Mouse (Mus musculus) stomach, embryonic 14.5 days (tissue): Measurements from ENCODE around the gene Ntrk2. TPM values are rescaled to one million over a fixed set of nuclear protein-coding genes. Genes with fewer than 3 reads are reported as not detected.

ENCODE experiments used
- ATAC-seq: fragments of 200-750 bp; cut with Nextera tagmentation; 2 replicates; pipeline ENCODE4 v1.8.0; 2017; ENCODE audit warnings: low read depth, moderate TSS enrichment; ENCODE audit not compliant: insufficient number of reproducible peaks, insufficient read depth, low FRiP score
- H3K27ac ChIP-seq: fragments of 300-500 bp; sonication (generic); 2 replicates; pipeline ENCODE4 v1.5.1; 2014; ENCODE audit warnings: mild to moderate bottlenecking, low read length, moderate library complexity, mixed read lengths
- H3K27me3 ChIP-seq: fragments of 300-500 bp; sonication (generic); 2 replicates; pipeline ENCODE4 v1.6.1; 2014; ENCODE audit warnings: low read length, control low read depth, mixed read lengths; ENCODE audit not compliant: control insufficient read depth, insufficient read depth
- H3K36me3 ChIP-seq: fragments of 300-500 bp; sonication (generic); 2 replicates; pipeline ENCODE4 v1.6.1; 2014; ENCODE audit warnings: mild to moderate bottlenecking, control low read depth, low read length, moderate library complexity, mixed read lengths; ENCODE audit not compliant: control insufficient read depth, insufficient read depth
- H3K4me1 ChIP-seq: fragments of 300-500 bp; sonication (generic); 2 replicates; pipeline ENCODE4 v1.6.1; 2014; ENCODE audit warnings: low read length, control low read depth, mixed read lengths; ENCODE audit not compliant: control insufficient read depth, insufficient read depth
- H3K4me2 ChIP-seq: fragments of 300-500 bp; sonication (generic); replicated peaks from 2 replicates; pipeline ENCODE4 v1.6.1; 2014; ENCODE audit warnings: low read depth, low read length, control low read depth
- H3K4me3 ChIP-seq: fragments of 300-500 bp; sonication (generic); 2 replicates; pipeline ENCODE4 v1.5.1; 2014; ENCODE audit warnings: low read depth, low read length, control low read depth
- H3K9ac ChIP-seq: fragments of 300-500 bp; sonication (generic); replicated peaks from 2 replicates; pipeline ENCODE4 v1.6.1; 2014; ENCODE audit warnings: low read depth, mild to moderate bottlenecking, control low read depth, low read length, moderate library complexity, mixed read lengths
- H3K9me3 ChIP-seq: fragments of 300-500 bp; sonication (generic); 2 replicates; pipeline ENCODE4 v1.6.1; 2016; ENCODE audit warnings: low read depth, low read length, control low read depth; ENCODE audit not compliant: control insufficient read depth
- WGBS: fragments of 180-500 bp; shearing (Covaris S2); extraction: QIAGEN DNeasy Blood & Tissue Kit; methylation state at CpG from one replicate; pipeline ENCODE4 v1.1.7; 2014; 5-methylcytosine and 5-hydroxymethylcytosine counted together
- polyA plus RNA-seq: library from polyadenylated mRNA; unstranded; fragments of >200 nt; fragmentation: Nextera tagmentation; extraction: Ambion mirVana; gene quantifications from 2 replicates; pipeline ENCODE4 v1.2.1, GENCODE M21; 2014

Gene Ntrk2
- polyA plus RNA-seq, 1 experiment from 2014 or later, result 2.3 TPM

GRCm38 (mm10) chr13:59119596-59120394, 313.4 kb downstream of the Ntrk2 start:
- Histone ChIP-seq H3K9me3 (no peaks in the 10 kb centered on the region), H3K4me1 (no peaks in the 10 kb centered on the region), H3K4me3 (no peak overlapping the region), H3K27me3 (no peaks in the 10 kb centered on the region), H3K27ac (no peak overlapping the region), H3K4me2 (no peak overlapping the region), H3K9ac (no peak overlapping the region), H3K36me3 (no peaks in the 10 kb centered on the region)
- ATAC-seq, result no peak
- 75% methylated on average over 10 of the region's 10 CpGs for WGBS

GRCm38 (mm10) chr13:59143141-59143744, 336.9 kb downstream of the Ntrk2 start:
- H3K4me3 ChIP-seq, result no peak overlapping the region
- H3K27me3 ChIP-seq, result no peaks in the 10 kb centered on the region
- no peak overlapping the region for H3K4me2 ChIP-seq
- H3K9me3 ChIP-seq, result no peaks in the 10 kb centered on the region
- no peaks in the 10 kb centered on the region for H3K4me1 ChIP-seq
- WGBS, result 76% methylated on average over 7 of the region's 7 CpGs
- no peaks in the 10 kb centered on the region for H3K36me3 ChIP-seq
- H3K9ac ChIP-seq, result no peak overlapping the region
- no peak for ATAC-seq
- no peak overlapping the region for H3K27ac ChIP-seq

GRCm38 (mm10) chr13:59144321-59144856, 338.0 kb downstream of the Ntrk2 start:
- Histone ChIP-seq H3K9ac (no peak overlapping the region), H3K36me3 (no peaks in the 10 kb centered on the region), H3K27ac (no peak overlapping the region), H3K4me3 (no peak overlapping the region), H3K4me2 (no peak overlapping the region), H3K27me3 (no peaks in the 10 kb centered on the region), H3K9me3 (no peaks in the 10 kb centered on the region), H3K4me1 (no peaks in the 10 kb centered on the region)
- 73% methylated on average over 11 of the region's 11 CpGs for WGBS
- no peak for ATAC-seq

GRCm38 (mm10) chr13:59145677-59146555, 339.5 kb downstream of the Ntrk2 start:
- 55% methylated on average over 21 of the region's 21 CpGs for WGBS
- Histone ChIP-seq H3K4me1 (no peaks in the 10 kb centered on the region), H3K27me3 (no peaks in the 10 kb centered on the region), H3K4me3 (no peak overlapping the region), H3K9me3 (no peaks in the 10 kb centered on the region), H3K4me2 (no peak overlapping the region), H3K9ac (no peak overlapping the region), H3K27ac (no peak overlapping the region), H3K36me3 (no peaks in the 10 kb centered on the region)
- no peak for ATAC-seq

GRCm38 (mm10) chr13:59146616-59147015, 340.2 kb downstream of the Ntrk2 start:
- ATAC-seq, result no peak
- Histone ChIP-seq H3K27me3 (no peaks in the 10 kb centered on the region), H3K9me3 (no peaks in the 10 kb centered on the region), H3K4me2 (no peak overlapping the region), H3K4me3 (no peak overlapping the region), H3K27ac (no peak overlapping the region), H3K4me1 (no peaks in the 10 kb centered on the region), H3K9ac (no peak overlapping the region), H3K36me3 (no peaks in the 10 kb centered on the region)
- 95% methylated on average over 7 of the region's 7 CpGs for WGBS

DNA sequence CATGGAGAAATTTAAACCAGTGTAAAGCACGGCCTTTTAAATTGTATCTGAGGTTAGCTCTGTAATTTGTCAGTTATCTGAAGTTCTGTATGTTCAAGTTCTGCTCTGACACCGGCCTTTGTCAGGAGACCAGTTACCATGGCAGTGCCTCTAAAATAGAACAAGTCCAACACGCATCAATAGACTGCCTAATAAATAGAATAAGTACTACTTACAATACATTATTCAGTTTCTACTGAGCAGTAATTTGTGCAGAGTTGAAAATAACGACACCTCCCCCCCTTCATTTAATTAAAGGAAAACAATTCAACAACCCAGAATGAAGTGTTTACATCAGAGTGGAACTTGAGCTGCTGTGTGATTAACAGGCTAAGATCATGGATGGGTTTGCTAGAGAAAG, 341.6 kb downstream of the Ntrk2 start:
- no peak overlapping the region for H3K4me2 ChIP-seq
- H3K9me3 ChIP-seq, result no peaks in the 10 kb centered on the region
- H3K27me3 ChIP-seq, result no peaks in the 10 kb centered on the region
- H3K4me1 ChIP-seq, result no peaks in the 10 kb centered on the region
- no peak overlapping the region for H3K9ac ChIP-seq
- H3K4me3 ChIP-seq, result no peak overlapping the region
- 75% methylated on average over 4 of the region's 4 CpGs for WGBS
- H3K27ac ChIP-seq, result no peak overlapping the region
- ATAC-seq, result no peak
- H3K36me3 ChIP-seq, result no peaks in the 10 kb centered on the region

DNA sequence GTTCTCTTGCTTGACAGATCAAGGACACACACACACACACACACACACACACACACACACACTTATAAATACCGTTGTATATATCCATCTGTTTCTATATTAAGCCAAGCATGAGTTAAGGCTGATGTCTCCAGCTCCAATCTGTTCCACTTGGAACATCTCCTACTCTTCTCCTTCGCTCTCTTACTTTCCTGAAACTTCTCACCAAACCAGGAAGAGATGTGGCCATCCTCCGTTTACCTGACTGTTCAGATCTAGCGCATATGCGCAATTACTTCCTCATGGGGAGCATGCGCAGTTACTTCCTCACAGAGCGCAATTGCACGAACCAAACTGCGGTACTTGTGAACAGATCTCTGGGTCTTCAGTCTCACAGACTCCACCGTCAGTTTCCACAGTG, 342.4 kb downstream of the Ntrk2 start:
- Histone ChIP-seq H3K9me3 (no peaks in the 10 kb centered on the region), H3K27ac (no peak overlapping the region), H3K27me3 (no peaks in the 10 kb centered on the region), H3K4me1 (no peaks in the 10 kb centered on the region), H3K4me2 (no peak overlapping the region), H3K36me3 (no peaks in the 10 kb centered on the region), H3K9ac (no peak overlapping the region), H3K4me3 (no peak overlapping the region)
- WGBS, result 84% methylated on average over 10 of the region's 10 CpGs
- no peak for ATAC-seq

GRCm38 (mm10) chr13:59164015-59164414, 357.6 kb downstream of the Ntrk2 start:
- WGBS, result 82% methylated on average over 8 of the region's 8 CpGs
- Histone ChIP-seq H3K4me2 (no peak overlapping the region), H3K9me3 (no peaks in the 10 kb centered on the region), H3K4me1 (no peaks in the 10 kb centered on the region), H3K9ac (no peak overlapping the region), H3K27me3 (no peaks in the 10 kb centered on the region), H3K36me3 (no peaks in the 10 kb centered on the region), H3K4me3 (no peak overlapping the region), H3K27ac (no peak overlapping the region)
- no peak for ATAC-seq
